Mouse (Mus musculus): Measurements from ENCODE around the gene Cpsf4l.

DNA sequence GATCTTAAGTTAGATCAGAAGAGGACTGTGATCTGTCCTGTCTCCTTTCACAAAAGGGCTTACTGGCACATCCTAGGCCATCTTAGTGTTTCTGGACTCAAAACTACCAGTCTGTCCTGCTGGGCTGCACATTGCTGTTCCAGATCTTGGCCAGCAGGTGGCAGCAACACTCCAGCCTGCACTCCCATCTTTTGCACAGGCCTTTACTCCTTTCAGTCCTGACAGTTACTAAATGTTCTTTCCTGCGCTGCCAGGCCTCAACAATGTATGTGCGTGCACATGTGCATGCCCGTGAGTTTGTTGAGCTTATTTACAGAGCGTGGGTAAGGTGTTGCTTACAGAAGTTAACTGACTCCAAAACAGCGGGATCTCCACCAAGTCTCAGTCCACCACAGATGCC lies 6.1 kb downstream of the Cpsf4l start:
- peak; percentile 100 for TF ChIP-seq CTCF (IDR thresholded peaks at IDR 0.05; ENCODE audit: low read depth)
- TF ChIP-seq EP300 (IDR thresholded peaks at IDR 0.05; ENCODE audit: low read depth): no peak
